Mouse (Mus musculus): Measurements from ENCODE around the gene Snd1. TPM values are rescaled to one million over a fixed set of nuclear protein-coding genes. Genes with fewer than 3 reads are reported as not detected.

Snd1 gene
- polyA plus RNA-seq, 1 experiment from 2014 or later, result 64.8 TPM

DNA sequence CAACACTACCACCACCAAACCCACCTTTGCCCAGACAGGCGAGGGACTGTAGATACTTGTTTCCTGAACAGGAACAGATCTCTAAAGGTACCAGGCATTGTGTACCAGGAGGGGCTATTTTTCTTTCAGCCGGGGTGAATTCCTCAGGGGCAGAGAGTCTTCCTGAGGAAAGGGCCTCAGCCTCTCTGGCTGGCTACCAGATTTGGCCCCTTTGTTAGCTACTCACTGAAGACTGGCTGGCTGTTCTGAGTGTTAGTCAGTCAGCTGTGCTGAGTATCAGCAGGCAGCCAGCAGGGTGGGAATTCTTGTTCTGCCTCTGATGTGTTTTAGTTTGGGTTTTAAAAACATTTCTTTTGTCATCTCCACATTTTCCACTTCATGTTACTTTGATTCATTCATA is 158.2 kb downstream of the Snd1 start:
- 93% methylated on average over 2 of the region's 2 CpGs for WGBS (ENCODE audit: missing documents)
- no peak overlapping the region for H3K27ac ChIP-seq
- peaks cover 33% of the 10 kb centered on the region; the same call in 1 of the 2 replicates for H3K79me2 ChIP-seq (ENCODE audit: inconsistent target)
- no peaks in the 10 kb centered on the region for H3K36me3 ChIP-seq (ENCODE audit: inconsistent target)
- no peak overlapping the region for H3K4me3 ChIP-seq (ENCODE audit: inconsistent target)

DNA sequence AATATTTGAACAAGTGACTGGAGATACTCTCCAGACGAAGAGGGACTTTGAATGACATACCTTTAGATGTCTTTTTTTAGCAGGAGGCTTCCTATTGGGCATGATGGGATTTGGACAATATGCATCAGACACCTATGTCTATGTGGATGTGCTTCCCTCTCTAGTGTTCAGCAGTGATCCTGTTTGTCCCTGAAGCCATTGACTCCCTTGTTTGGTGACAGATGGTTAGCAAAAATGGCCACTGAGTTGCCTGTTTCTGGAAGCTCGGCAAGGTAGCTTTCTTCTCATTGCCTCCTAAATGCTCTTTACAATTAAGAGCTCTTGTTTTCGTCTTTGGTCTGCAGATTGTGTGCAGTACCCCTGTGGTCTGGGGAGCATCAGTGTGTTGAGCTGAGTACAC is 158.7 kb downstream of the Snd1 start:
- Histone ChIP-seq H3K36me3 (ENCODE audit: inconsistent target) (no peaks in the 10 kb centered on the region), H3K27ac (no peak overlapping the region), H3K79me2 (ENCODE audit: inconsistent target) (peaks cover 33% of the 10 kb centered on the region; the same call in 1 of the 2 replicates), H3K4me3 (ENCODE audit: inconsistent target) (no peak overlapping the region)
- WGBS (ENCODE audit: missing documents), result 93% methylated on average over 3 of the region's 3 CpGs

DNA sequence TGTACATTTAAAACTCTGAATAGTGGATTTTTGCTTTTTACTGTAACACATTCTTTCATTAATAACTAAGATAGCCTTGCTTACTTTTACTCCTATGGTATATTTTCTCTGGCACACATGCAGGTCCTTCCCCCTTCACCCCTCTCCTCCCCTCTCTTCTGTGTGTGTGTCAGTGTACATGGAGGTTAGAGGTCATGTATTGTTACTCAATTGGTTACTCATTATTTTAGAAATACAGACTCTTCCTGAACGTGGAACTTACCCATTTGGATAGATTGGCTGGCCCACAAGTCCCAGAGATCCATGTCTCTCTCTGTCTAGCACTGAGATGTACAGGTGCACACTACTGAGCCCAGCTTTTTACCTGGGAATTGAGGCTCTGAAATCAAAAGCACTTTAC is 160.2 kb downstream of the Snd1 start:
- H3K79me2 ChIP-seq (ENCODE audit: inconsistent target), result peaks cover 33% of the 10 kb centered on the region; the same call in 1 of the 2 replicates
- no peaks in the 10 kb centered on the region for H3K36me3 ChIP-seq (ENCODE audit: inconsistent target)
- H3K4me3 ChIP-seq (ENCODE audit: inconsistent target), result no peak overlapping the region
- WGBS (ENCODE audit: missing documents), result 69% methylated on average over 1 of the region's 1 CpGs
- H3K27ac ChIP-seq, result no peak overlapping the region

DNA sequence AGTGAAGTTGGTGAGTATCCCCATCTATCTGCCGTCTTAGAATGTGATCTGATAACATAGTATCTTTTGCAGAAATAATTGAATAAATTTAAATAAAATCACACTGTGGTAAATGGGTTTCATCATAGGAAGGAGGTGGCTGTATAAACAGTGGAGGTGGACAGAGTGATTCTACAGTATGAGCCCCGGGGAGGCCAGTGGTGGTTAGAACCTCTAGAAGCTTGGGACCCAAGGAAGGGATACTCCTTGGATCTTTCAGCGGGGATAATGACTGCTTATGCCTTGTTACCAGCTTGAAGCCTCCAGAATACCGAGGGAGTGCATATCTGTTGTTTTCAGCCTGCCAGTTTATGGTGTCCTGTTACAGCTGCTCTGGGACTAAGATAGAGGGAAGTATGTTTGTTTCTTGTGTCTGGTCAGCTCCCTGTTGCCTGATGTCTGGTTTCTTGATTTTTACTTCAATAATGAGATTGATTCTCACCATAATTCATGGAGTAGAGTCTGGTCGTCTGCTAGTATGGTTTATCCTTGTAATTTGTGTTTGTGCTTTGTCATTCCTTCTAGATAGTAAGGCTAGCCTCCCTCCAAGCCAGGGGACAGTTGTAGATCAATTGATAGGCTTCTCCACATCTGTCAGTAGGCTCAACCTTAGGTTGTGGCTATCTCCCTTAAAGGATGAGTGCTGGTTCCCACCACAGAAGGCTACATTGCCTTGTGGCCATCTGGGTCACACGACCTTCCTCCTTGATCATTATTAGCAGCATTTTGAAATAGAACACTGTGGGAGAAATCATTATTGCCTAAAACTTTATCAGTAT is 160.8 kb downstream of the Snd1 start:
- WGBS (ENCODE audit: missing documents), result 92% methylated on average over 6 of the region's 6 CpGs
- H3K79me2 ChIP-seq (ENCODE audit: inconsistent target), result peaks cover 33% of the 10 kb centered on the region; the same call in 1 of the 2 replicates
- no peak overlapping the region for H3K4me3 ChIP-seq (ENCODE audit: inconsistent target)
- no peak overlapping the region for H3K27ac ChIP-seq
- H3K36me3 ChIP-seq (ENCODE audit: inconsistent target), result no peaks in the 10 kb centered on the region

DNA sequence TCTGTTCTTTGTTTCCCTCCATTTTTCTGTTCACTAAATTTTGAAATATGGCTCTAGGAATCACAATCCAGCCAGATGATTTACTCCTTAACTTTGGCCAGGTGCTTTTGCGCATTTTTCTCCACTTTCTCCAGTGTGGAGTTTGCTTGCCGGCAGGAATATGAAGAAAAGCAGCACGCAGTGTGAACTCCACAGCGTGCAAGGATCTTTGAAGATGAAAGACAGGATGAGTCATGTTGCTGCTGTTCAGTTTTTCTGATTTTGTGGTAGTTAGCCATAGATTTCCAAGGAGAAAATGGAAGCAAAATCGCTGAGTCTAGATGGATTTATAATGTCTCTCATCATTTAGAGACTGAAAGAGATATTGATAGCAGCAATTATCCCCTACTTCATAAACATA is 165.1 kb downstream of the Snd1 start:
- H3K36me3 ChIP-seq (ENCODE audit: inconsistent target), result no peaks in the 10 kb centered on the region
- H3K27ac ChIP-seq, result no peak overlapping the region
- 94% methylated on average over 5 of the region's 5 CpGs for WGBS (ENCODE audit: missing documents)
- peaks cover 29% of the 10 kb centered on the region; the same call in 1 of the 2 replicates for H3K79me2 ChIP-seq (ENCODE audit: inconsistent target)
- H3K4me3 ChIP-seq (ENCODE audit: inconsistent target), result no peak overlapping the region

DNA sequence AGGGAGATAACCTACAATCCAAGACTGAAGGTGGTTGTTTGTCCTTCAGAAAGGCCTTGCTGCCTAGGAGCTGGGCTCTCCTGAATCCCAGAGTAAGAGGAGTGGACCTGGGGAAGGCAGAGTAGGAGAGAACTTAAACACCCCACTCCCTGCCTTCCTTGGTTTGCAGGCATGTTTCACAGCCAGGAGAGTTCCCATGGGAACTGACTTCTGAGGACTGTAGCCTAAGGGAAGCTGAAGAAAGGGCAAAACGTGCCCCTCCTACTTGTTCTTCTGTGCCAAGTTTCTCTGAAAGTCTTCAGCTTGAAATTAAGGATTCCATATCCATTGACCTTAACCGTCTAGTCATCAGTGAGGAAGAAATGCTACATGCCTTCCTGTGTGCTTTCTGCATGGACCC is 168.0 kb downstream of the Snd1 start:
- H3K79me2 ChIP-seq (ENCODE audit: inconsistent target), result peaks cover 1% of the 10 kb centered on the region; the same call in 1 of the 2 replicates
- H3K4me3 ChIP-seq (ENCODE audit: inconsistent target), result no peak overlapping the region
- 100% methylated on average over 2 of the region's 2 CpGs for WGBS (ENCODE audit: missing documents)
- no peaks in the 10 kb centered on the region for H3K36me3 ChIP-seq (ENCODE audit: inconsistent target)
- H3K27ac ChIP-seq, result no peak overlapping the region

DNA sequence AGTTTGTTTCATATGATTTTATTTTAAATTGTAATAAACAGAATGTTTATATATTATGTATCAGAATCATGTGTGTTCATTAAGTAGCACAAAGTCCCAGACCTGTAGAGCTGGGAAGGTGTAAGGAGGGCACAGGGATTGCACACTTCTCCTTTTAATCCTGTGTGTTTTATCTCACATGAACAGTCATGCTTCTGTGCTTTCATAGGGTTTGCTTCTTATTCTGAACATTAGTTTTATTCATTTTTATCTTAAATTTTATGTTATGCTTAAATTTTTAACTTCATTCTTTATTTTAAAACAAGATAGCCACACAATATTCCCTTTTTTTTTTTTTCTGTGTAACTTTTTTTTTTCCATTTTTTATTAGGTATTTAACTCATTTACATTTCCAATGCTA is 170.3 kb downstream of the Snd1 start:
- Histone ChIP-seq H3K36me3 (ENCODE audit: inconsistent target) (no peaks in the 10 kb centered on the region), H3K27ac (no peak overlapping the region), H3K4me3 (ENCODE audit: inconsistent target) (no peak overlapping the region), H3K79me2 (ENCODE audit: inconsistent target) (no peaks in the 10 kb centered on the region)

DNA sequence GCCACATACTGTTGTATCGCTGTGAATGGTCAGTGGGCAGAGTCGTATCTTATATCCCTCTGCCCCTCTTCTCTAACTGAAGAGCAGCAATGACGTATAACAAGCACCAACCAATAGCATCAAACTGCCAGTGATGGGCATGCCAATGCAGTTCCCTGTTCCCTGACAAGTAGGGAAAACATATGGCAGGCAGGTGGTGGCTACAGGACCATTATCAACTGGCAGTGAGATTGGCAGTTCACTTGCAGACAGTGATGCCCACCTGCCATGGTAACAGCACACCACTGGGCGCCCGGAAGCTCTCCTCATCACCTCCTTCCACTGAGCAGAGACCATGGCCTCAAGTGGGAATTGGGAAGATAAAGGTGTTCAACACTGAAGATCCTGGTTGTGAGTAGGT is 181.6 kb downstream of the Snd1 start:
- no peaks in the 10 kb centered on the region for H3K79me2 ChIP-seq (ENCODE audit: inconsistent target)
- no peak overlapping the region for H3K27ac ChIP-seq
- no peaks in the 10 kb centered on the region for H3K36me3 ChIP-seq (ENCODE audit: inconsistent target)
- H3K4me3 ChIP-seq (ENCODE audit: inconsistent target), result no peak overlapping the region
- 98% methylated on average over 5 of the region's 5 CpGs for WGBS (ENCODE audit: missing documents)

DNA sequence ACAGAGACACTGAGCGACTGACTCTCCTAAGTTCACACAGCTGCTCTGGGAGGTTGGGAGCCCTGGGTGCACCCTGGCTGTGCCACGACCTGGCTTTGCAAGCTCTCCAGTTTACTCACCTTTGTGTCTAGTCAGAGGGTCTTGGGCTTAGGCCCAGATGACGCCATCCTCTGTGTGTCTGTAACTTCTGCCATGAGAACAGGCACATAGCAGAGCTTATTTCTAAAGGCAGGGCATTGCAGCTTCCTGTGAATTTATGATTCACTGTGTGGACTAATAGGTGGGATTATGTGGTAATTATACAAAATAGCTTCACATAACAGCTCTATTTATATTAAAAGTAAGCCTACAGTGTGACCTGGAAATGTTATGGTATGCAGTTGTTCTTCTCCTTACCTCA is 188.1 kb downstream of the Snd1 start:
- H3K79me2 ChIP-seq (ENCODE audit: inconsistent target), result no peaks in the 10 kb centered on the region
- WGBS (ENCODE audit: missing documents), result 100% methylated on average over 3 of the region's 3 CpGs
- H3K4me3 ChIP-seq (ENCODE audit: inconsistent target), result no peak overlapping the region
- H3K36me3 ChIP-seq (ENCODE audit: inconsistent target), result no peaks in the 10 kb centered on the region
- no peak overlapping the region for H3K27ac ChIP-seq

DNA sequence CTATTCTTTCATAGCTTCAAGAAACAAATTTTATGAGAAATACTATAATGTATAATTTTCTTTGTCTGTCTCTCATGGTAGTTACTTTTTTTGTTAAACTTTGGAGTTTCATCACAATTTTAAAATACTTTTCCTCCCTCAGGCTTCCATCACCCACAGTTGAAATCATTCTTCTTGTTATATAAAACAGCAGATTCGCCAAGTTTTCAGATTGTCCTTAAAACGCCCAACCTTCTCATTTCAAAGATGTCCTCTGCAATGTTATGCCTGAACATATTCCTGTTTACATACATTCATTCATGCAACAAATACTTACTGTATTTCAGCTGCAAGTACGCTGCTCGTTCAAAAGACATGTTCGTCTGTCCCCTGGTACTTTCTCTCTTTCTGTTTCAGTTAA is 188.7 kb downstream of the Snd1 start:
- Histone ChIP-seq H3K79me2 (ENCODE audit: inconsistent target) (no peaks in the 10 kb centered on the region), H3K27ac (no peak overlapping the region), H3K36me3 (ENCODE audit: inconsistent target) (no peaks in the 10 kb centered on the region), H3K4me3 (ENCODE audit: inconsistent target) (no peak overlapping the region)
- 98% methylated on average over 5 of the region's 5 CpGs for whole genome bisulfite sequencing (ENCODE audit: missing documents)

DNA sequence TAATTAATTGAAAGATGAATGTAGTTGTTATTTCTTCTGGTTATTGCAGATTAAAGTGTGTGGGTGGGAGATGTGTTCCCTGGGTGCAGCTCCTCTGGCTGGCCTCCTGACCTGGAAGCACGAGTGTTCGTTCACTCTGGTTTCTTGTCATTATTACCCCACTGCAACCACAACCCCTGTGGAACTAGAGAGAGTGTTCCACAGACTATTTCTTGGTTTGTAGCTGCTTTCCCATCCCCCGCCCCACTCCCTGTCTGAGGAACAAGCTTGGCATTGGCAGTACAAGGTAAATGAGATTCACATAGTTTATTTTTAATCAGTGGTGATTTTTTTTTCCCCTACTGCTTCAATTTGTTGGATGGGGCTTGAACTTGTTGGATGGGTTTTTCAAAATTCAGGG is 189.8 kb downstream of the Snd1 start:
- peaks cover 7% of the 10 kb centered on the region; the same call in 1 of the 2 replicates for H3K36me3 ChIP-seq (ENCODE audit: inconsistent target)
- H3K27ac ChIP-seq, result no peak overlapping the region
- no peak overlapping the region for H3K4me3 ChIP-seq (ENCODE audit: inconsistent target)
- H3K79me2 ChIP-seq (ENCODE audit: inconsistent target), result no peaks in the 10 kb centered on the region
- 93% methylated on average over 3 of the region's 3 CpGs for whole genome bisulfite sequencing (ENCODE audit: missing documents)

DNA sequence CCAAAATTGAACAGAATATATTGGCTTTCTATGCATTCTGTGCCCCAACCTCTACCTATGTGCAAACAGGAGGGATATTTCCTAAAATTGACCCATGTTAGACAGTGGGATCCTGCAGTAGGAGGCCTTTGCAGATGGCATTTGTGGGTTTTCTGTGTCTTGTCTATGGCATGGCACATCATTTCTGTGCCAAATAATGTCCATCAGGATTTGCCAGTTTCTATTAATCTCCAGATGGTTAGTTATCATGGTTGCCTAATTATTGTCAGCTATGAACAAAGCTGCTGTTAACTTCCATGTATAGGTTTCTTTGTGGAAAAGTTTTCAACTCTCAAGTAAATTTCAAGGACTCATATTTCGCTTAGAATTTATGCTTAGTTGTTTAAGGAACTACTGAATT is 192.6 kb downstream of the Snd1 start:
- H3K27ac ChIP-seq, result no peak overlapping the region
- H3K36me3 ChIP-seq (ENCODE audit: inconsistent target), result peaks cover 7% of the 10 kb centered on the region; the same call in 1 of the 2 replicates
- 100% methylated on average over 1 of the region's 1 CpGs for WGBS (ENCODE audit: missing documents)
- no peak overlapping the region for H3K4me3 ChIP-seq (ENCODE audit: inconsistent target)
- H3K79me2 ChIP-seq (ENCODE audit: inconsistent target), result no peaks in the 10 kb centered on the region

DNA sequence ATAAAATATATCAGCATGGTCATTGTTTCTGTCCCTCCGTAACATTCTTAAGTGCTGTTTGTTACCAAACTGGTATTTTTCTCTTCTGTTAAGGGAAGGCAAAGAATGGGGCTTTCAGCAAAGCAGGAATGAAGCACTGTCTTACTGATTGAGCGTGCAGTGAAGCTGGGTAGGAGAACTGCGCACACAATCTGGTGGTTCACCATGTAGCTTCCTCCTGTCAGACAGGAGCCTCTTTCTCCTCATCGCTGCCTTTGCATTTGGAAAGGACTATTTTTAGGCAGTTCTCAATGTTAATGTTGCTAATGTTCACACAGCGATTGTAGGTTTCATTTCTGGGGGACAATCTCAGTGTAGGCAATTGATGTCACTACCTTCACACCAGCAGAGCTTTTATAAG is 194.3 kb downstream of the Snd1 start:
- Histone ChIP-seq H3K4me3 (ENCODE audit: inconsistent target) (no peak overlapping the region), H3K27ac (no peak overlapping the region), H3K79me2 (ENCODE audit: inconsistent target) (no peaks in the 10 kb centered on the region), H3K36me3 (ENCODE audit: inconsistent target) (peaks cover 7% of the 10 kb centered on the region; the same call in 1 of the 2 replicates)
- 96% methylated on average over 5 of the region's 5 CpGs for WGBS (ENCODE audit: missing documents)

DNA sequence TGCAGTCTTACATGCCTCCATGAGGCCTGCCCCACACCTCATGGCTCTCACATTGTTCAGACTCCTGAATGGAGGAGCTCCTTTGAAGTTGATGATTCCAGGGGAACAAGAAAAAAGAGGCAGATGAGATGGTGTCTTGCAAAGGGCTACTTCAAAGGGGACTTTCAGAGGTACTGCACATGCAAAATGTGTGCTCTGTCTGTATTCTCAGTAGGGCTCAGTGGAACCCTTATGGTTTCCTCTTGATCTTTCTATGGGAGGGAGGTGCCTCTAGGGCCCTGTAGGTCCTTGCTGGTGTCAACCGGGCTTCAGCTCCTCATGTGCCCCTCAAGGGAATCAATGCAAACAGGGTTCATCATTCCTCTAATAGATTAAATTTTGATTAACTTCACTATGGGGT is 197.4 kb downstream of the Snd1 start:
- no peaks in the 10 kb centered on the region for H3K79me2 ChIP-seq (ENCODE audit: inconsistent target)
- WGBS (ENCODE audit: missing documents), result 93% methylated on average over 1 of the region's 1 CpGs
- H3K36me3 ChIP-seq (ENCODE audit: inconsistent target), result peaks cover 7% of the 10 kb centered on the region; the same call in 1 of the 2 replicates
- H3K27ac ChIP-seq, result no peak overlapping the region
- H3K4me3 ChIP-seq (ENCODE audit: inconsistent target), result no peak overlapping the region

DNA sequence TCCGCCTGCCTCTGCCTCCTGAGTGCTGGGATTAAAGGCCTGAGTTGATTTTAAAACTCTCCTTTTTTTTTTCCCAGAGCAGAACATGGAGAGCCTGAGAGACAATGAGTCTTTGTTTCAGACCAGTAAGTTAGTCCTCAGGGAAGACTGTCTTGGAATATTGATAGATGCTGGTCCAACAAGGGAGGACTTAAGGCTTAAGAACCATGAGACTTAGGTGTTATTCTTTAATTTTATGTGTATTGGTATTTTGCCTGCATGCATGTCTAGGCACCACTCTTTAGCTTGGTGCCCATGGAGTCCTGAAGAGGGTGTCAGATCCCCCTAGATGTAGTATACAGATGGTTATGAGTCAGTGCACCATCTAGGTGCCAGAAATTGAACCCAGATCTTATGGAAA is 199.7 kb downstream of the Snd1 start:
- H3K4me3 ChIP-seq (ENCODE audit: inconsistent target), result no peak overlapping the region
- H3K36me3 ChIP-seq (ENCODE audit: inconsistent target), result no peaks in the 10 kb centered on the region
- WGBS (ENCODE audit: missing documents), result 100% methylated on average over 1 of the region's 1 CpGs
- H3K79me2 ChIP-seq (ENCODE audit: inconsistent target), result no peaks in the 10 kb centered on the region
- no peak overlapping the region for H3K27ac ChIP-seq

DNA sequence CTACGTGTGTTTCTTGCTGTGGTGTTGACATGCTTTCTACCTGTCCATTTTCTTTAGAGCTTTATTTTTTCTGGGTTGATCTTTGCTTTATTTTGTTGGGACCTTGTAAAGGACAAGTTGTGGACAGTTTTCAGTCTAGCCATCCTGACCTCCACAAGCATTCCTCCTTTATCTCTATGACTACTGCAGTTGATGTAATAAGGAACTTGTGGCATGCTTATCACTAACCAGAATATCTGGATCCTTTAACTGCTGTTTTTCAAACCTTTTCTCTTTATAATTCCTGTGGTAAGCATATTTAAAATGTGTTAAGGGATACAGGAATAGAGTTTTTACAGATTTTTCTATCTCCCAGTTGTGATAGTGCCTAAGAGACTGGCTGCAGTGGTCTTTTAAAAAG is 204.0 kb downstream of the Snd1 start:
- no peak overlapping the region for H3K27ac ChIP-seq
- no peaks in the 10 kb centered on the region for H3K36me3 ChIP-seq (ENCODE audit: inconsistent target)
- 100% methylated on average over 1 of the region's 1 CpGs for WGBS (ENCODE audit: missing documents)
- no peaks in the 10 kb centered on the region for H3K79me2 ChIP-seq (ENCODE audit: inconsistent target)
- H3K4me3 ChIP-seq (ENCODE audit: inconsistent target), result no peak overlapping the region

All from macrophage (primary cell).